Mouse (Mus musculus): ENCODE results near the gene Tinf2. TPM values are rescaled to one million over a fixed set of nuclear protein-coding genes. Genes with fewer than 3 reads are reported as not detected.
A peak's percentile ranks its signal among the peaks of the same experiment; 100 is the strongest.

Tinf2 gene
- 53.3 and 58.0 TPM in 2 replicates for polyA plus RNA-seq (2014; fragmentation: Nextera tagmentation; extraction: Ambion mirVana)

GRCm38 (mm10) chr14:55681160-55682117 lies at the start of gene Tinf2:
Gene Tinf2, minus strand, starts transcription at chr14:55681820.
- H3K4me1 ChIP-seq (ENCODE audit: insufficient read depth), result no peaks in the 10 kb centered on the region
- peaks cover 41% of the 10 kb centered on the region for H3K36me3 ChIP-seq (ENCODE audit: insufficient read depth)
- DNase-seq (peak; percentile 99), ATAC-seq (ENCODE audit: insufficient read depth) (peak; percentile 98)
- peak within 1 kb of the TSS; percentile 92 for H3K27ac ChIP-seq (ENCODE audit: low read depth)
- no peaks in the 10 kb centered on the region for H3K9me3 ChIP-seq (ENCODE audit: low read depth, low read length)
- under 1% methylated on average over 65 of the region's 66 CpGs for WGBS
- peak within 1 kb of the TSS; percentile 81 for H3K9ac ChIP-seq
- peak within 1 kb of the TSS; percentile 82 for H3K4me2 ChIP-seq
- peak within 1 kb of the TSS; percentile 78 for H3K4me3 ChIP-seq (ENCODE audit: low read depth, low read length)
- peak; percentile 85 for TF ChIP-seq CTCF (IDR thresholded peaks at IDR 0.05; ENCODE audit: low read depth)
- no peaks in the 10 kb centered on the region for H3K27me3 ChIP-seq (ENCODE audit: insufficient read depth, low read length)

DNA sequence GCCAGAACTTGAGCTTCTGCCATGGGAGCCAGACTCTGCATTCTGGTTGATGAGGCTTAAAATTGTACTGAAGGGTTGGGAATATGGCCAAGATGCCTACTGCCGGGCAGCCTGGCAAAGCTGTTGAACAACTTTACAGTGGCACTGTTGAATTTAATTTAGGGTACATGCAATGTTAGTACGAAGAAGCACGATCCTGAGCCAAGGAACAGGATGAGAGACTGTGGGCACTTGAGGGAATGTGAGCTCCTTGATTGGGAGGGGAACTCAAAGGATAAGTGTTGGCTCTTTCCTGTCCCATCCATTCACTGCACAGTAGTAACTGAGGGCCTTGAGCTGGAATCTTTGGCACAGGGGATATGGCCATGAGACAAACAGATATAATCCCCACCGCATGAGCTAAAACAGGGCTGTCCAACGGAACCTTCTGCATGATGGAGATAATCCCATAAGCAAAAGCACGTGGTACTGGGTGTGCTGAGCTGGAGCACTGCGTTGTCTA lies 49.0 kb upstream of the Tinf2 start:
- DNase-seq (no peak), ATAC-seq (ENCODE audit: insufficient read depth) (no peak)
- H3K27me3 ChIP-seq (ENCODE audit: insufficient read depth, low read length), result no peaks in the 10 kb centered on the region
- H3K9ac ChIP-seq, result no peak overlapping the region
- no peaks in the 10 kb centered on the region for H3K36me3 ChIP-seq (ENCODE audit: insufficient read depth)
- 83% methylated on average over 7 of the region's 7 CpGs for WGBS
- H3K4me3 ChIP-seq (ENCODE audit: low read depth, low read length), result no peak overlapping the region
- no peaks in the 10 kb centered on the region for H3K9me3 ChIP-seq (ENCODE audit: low read depth, low read length)
- peaks cover 4% of the 10 kb centered on the region; the same call in 1 of the 2 replicates for H3K4me1 ChIP-seq (ENCODE audit: insufficient read depth)
- TF ChIP-seq CTCF (IDR thresholded peaks at IDR 0.05; ENCODE audit: low read depth), result no peak
- no peak overlapping the region for H3K4me2 ChIP-seq
- no peak overlapping the region for H3K27ac ChIP-seq (ENCODE audit: low read depth)

- Histone ChIP-seq H3K27ac (ENCODE audit: low read depth) (no peak overlapping the region), H3K4me3 (ENCODE audit: low read depth, low read length) (no peak overlapping the region), H3K36me3 (ENCODE audit: insufficient read depth) (no peaks in the 10 kb centered on the region), H3K9ac (no peak overlapping the region), H3K4me1 (ENCODE audit: insufficient read depth) (peaks cover 4% of the 10 kb centered on the region; the same call in 1 of the 2 replicates), H3K27me3 (ENCODE audit: insufficient read depth, low read length) (no peaks in the 10 kb centered on the region), H3K9me3 (ENCODE audit: low read depth, low read length) (no peaks in the 10 kb centered on the region), H3K4me2 (no peak overlapping the region)
- 79% methylated on average over 7 of the region's 7 CpGs for WGBS
- no peak for TF ChIP-seq CTCF (IDR thresholded peaks at IDR 0.05; ENCODE audit: low read depth)
- no peak for DNase-seq
- ATAC-seq (ENCODE audit: insufficient read depth), result no peak
Measured at GRCm38 (mm10) chr14:55730116-55730515, 48.5 kb upstream of the Tinf2 start.

DNA sequence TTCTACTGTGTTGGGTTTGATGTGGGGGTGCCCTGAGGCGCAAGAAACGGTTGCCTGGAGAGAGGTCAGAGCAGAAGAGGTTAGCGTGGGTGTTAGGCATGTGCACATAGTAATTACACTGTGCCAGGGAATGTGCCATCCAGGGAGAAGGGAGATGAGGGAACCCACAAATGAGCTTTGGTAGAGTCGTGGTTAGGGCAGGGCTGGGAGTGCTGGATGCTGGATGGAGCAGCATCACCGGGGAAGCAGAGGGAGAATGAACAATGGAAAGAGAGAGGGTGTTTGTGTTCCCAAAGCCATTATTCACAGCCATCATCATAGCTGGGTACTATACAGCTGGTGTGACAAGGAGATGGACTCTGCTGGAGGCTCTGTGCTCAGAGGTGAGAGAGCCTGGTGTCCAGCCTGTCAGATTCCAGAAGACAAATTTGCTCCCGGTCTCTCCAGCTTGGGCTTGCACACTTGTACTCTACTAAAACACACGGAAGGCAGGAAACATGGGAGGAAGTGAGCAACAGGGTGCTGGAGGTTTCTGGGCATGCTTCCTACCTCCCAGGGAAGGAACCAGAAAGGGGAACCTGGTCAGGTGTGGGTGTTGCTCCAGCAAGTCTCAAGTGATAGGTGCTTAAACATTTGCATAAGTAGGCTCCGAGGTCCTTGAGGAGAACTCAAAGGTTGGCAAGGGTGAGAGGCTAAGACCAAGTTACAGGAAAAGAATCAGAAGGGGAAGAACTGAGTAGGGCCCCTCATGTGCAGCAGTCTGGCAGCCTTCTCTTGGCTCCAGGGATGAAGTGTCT lies 46.5 kb upstream of the Tinf2 start:
- ATAC-seq (ENCODE audit: insufficient read depth), result no peak

DNA sequence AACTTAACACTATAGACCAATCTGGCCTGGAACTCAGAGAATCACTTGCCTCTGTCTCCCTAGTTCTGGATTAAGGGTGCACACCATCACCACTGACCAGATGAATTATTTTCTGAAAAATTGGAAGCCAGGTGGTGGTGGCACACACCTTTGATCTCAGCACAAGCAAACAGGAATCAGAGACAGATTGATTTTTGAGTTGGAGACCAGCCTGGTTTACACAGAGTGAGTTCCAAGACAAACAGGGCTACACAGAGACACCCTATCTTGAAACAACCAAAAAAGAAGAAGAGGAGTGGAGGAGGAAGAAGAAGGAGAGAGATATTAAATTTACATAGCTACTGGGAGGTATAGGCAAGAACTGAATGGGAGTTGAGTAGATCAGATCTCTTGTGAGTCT lies 44.6 kb upstream of the Tinf2 start:
- Histone ChIP-seq H3K4me3 (ENCODE audit: low read depth, low read length) (no peak overlapping the region), H3K9ac (no peak overlapping the region), H3K27me3 (ENCODE audit: insufficient read depth, low read length) (no peaks in the 10 kb centered on the region), H3K9me3 (ENCODE audit: low read depth, low read length) (no peaks in the 10 kb centered on the region), H3K36me3 (ENCODE audit: insufficient read depth) (no peaks in the 10 kb centered on the region), H3K27ac (ENCODE audit: low read depth) (no peak overlapping the region), H3K4me1 (ENCODE audit: insufficient read depth) (peaks cover 4% of the 10 kb centered on the region; the same call in 1 of the 2 replicates), H3K4me2 (no peak overlapping the region)
- DNase-seq, result no peak
- no peak for ATAC-seq (ENCODE audit: insufficient read depth)
- no peak for TF ChIP-seq CTCF (IDR thresholded peaks at IDR 0.05; ENCODE audit: low read depth)

More for the DNA sequence above, 46.5 kb upstream of the Tinf2 start:
- TF ChIP-seq CTCF (IDR thresholded peaks at IDR 0.05; ENCODE audit: low read depth), result no peak
- Histone ChIP-seq H3K4me1 (ENCODE audit: insufficient read depth) (peaks cover 4% of the 10 kb centered on the region; the same call in 1 of the 2 replicates), H3K36me3 (ENCODE audit: insufficient read depth) (no peaks in the 10 kb centered on the region), H3K4me3 (ENCODE audit: low read depth, low read length) (no peak overlapping the region), H3K9ac (no peak overlapping the region), H3K27me3 (ENCODE audit: insufficient read depth, low read length) (no peaks in the 10 kb centered on the region), H3K9me3 (ENCODE audit: low read depth, low read length) (no peaks in the 10 kb centered on the region), H3K27ac (ENCODE audit: low read depth) (0 out of 2 replicates have a peak overlapping the region, but pooled peaks have one; percentile 4), H3K4me2 (no peak overlapping the region)
- DNase-seq, result no peak
- WGBS, result 51% methylated on average over 8 of the region's 8 CpGs

DNA sequence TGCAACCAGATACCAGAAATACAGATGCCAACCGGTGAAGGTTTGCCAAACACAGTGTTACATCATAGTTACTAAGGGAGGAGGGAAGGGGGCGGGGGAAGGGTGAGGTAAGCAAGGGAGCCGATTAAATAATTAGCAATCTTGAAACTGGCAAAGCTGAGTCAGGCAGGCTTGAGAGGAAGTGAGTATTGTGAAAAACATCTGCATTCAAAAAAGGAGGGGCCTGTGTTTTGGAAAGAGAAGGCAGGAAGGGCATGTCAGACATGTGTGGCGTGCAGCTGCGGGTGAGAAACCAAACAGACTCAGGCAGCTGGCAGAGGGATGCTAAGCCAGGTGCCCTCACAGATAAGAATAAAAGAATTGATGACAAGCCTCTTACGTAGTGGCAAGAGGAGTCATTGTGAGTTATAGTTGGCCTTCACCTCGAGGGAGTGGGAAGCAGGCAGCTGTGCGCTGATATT lies 42.8 kb upstream of the Tinf2 start:
- ATAC-seq (ENCODE audit: insufficient read depth) (no peak), DNase-seq (peak; percentile 22)
- Histone ChIP-seq H3K4me2 (no peak overlapping the region), H3K27me3 (ENCODE audit: insufficient read depth, low read length) (no peaks in the 10 kb centered on the region), H3K36me3 (ENCODE audit: insufficient read depth) (peaks cover under 1% of the 10 kb centered on the region; the same call in 1 of the 2 replicates), H3K4me3 (ENCODE audit: low read depth, low read length) (no peak overlapping the region), H3K4me1 (ENCODE audit: insufficient read depth) (peaks cover 4% of the 10 kb centered on the region; the same call in 1 of the 2 replicates), H3K27ac (ENCODE audit: low read depth) (no peak overlapping the region), H3K9ac (no peak overlapping the region), H3K9me3 (ENCODE audit: low read depth, low read length) (no peaks in the 10 kb centered on the region)
- WGBS, result 41% methylated on average over 8 of the region's 8 CpGs
- TF ChIP-seq CTCF (IDR thresholded peaks at IDR 0.05; ENCODE audit: low read depth), result no peak

Data from lung, embryonic 14.5 days (tissue).